Mouse (Mus musculus): Measurements from ENCODE around the gene Olfml3. TPM values are rescaled to one million over a fixed set of nuclear protein-coding genes. Genes with fewer than 3 reads are reported as not detected.

The Olfml3 gene
- polyA plus RNA-seq, 1 experiment from 2014 or later, result 5.6 TPM

GRCm38 (mm10) chr3:103716774-103717760 is 20.7 kb downstream of the Olfml3 start:
- ATAC-seq, result no peak
- no peaks in the 10 kb centered on the region for H3K27me3 ChIP-seq (replicated peaks; ENCODE audit: control insufficient read depth, insufficient read depth, low read length)
- no peaks in the 10 kb centered on the region for H3K36me3 ChIP-seq (ENCODE audit: control insufficient read depth, insufficient read depth, low read length)
- WGBS, result 57% methylated on average over 15 of the region's 15 CpGs
- no peak for DNase-seq (ENCODE audit: low spot score)
- H3K4me3 ChIP-seq (ENCODE audit: low read depth, low read length), result no peak overlapping the region
- no peak overlapping the region for H3K4me2 ChIP-seq (ENCODE audit: low read length)
- H3K9ac ChIP-seq (ENCODE audit: low read length), result no peak overlapping the region
- H3K4me1 ChIP-seq (ENCODE audit: control insufficient read depth, insufficient read depth, low read length), result peaks cover 3% of the 10 kb centered on the region; the same call in 1 of the 2 replicates
- H3K9me3 ChIP-seq (replicated peaks; ENCODE audit: control insufficient read depth, low read length), result no peaks in the 10 kb centered on the region
- H3K27ac ChIP-seq (ENCODE audit: low read depth, low read length), result no peak overlapping the region

DNA sequence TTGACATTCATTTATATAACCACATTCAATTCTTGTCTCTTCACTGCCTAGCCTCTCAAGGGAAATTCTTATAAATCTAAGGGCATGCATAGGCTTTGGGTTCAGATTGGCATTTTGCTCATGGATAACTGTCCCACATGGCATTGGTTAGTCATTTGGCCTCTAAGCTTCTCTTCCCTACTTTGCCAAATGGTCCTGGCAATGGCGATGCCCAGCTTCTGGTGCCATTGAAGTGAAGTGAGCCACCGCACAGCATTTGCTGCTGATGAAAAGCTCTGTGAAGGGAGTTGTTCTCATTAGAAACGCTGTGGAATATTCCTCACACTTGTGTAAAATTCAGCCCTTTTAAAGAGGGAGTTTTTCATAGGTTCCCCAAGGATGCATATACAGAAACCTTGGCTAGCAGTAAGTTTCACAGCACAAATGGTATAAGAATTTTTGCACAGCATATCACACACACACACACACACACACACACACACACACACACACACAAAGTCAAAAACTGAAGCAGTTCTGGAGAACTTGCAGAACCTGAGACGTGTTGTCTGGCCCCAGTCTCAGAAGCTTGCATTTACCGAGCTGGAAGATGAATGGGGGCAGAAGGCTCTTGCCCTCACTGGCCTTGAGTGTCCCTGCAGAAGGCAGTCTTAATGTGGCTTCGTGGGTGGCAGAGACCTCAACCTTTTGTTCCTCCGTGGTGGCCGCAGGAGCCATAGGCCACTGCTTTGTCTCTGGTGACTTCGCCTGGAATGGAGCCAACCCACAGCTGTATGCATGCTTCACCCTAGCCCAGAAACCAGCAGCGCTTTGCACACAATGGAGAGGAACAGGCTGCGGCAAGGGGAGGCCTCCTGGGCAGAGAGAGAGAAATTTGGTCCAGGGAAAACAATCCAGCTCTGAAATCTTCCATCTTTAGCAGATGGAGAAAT is 21.8 kb downstream of the Olfml3 start:
- Histone ChIP-seq H3K9me3 (replicated peaks; ENCODE audit: control insufficient read depth, low read length) (no peaks in the 10 kb centered on the region), H3K27me3 (replicated peaks; ENCODE audit: control insufficient read depth, insufficient read depth, low read length) (no peaks in the 10 kb centered on the region), H3K4me3 (ENCODE audit: low read depth, low read length) (no peak overlapping the region), H3K36me3 (ENCODE audit: control insufficient read depth, insufficient read depth, low read length) (no peaks in the 10 kb centered on the region), H3K4me2 (ENCODE audit: low read length) (no peak overlapping the region), H3K4me1 (ENCODE audit: control insufficient read depth, insufficient read depth, low read length) (peaks cover 3% of the 10 kb centered on the region; the same call in 1 of the 2 replicates), H3K27ac (ENCODE audit: low read depth, low read length) (no peak overlapping the region), H3K9ac (ENCODE audit: low read length) (no peak overlapping the region)
- DNase-seq (ENCODE audit: low spot score) (peak; percentile 54), ATAC-seq (no peak)
- 31% methylated on average over 11 of the region's 11 CpGs for WGBS

- no peak overlapping the region for H3K9ac ChIP-seq (ENCODE audit: low read length)
- DNase-seq (ENCODE audit: low spot score) (no peak), ATAC-seq (no peak)
- H3K27me3 ChIP-seq (replicated peaks; ENCODE audit: control insufficient read depth, insufficient read depth, low read length), result no peaks in the 10 kb centered on the region
- H3K9me3 ChIP-seq (replicated peaks; ENCODE audit: control insufficient read depth, low read length), result no peaks in the 10 kb centered on the region
- no peaks in the 10 kb centered on the region for H3K36me3 ChIP-seq (ENCODE audit: control insufficient read depth, insufficient read depth, low read length)
- peaks cover 3% of the 10 kb centered on the region; the same call in 1 of the 2 replicates for H3K4me1 ChIP-seq (ENCODE audit: control insufficient read depth, insufficient read depth, low read length)
- no peak overlapping the region for H3K4me2 ChIP-seq (ENCODE audit: low read length)
- 84% methylated on average over 8 of the region's 8 CpGs for WGBS
- no peak overlapping the region for H3K4me3 ChIP-seq (ENCODE audit: low read depth, low read length)
- no peak overlapping the region for H3K27ac ChIP-seq (ENCODE audit: low read depth, low read length)
Measured at GRCm38 (mm10) chr3:103714942-103715341, 22.9 kb downstream of the Olfml3 start.

DNA sequence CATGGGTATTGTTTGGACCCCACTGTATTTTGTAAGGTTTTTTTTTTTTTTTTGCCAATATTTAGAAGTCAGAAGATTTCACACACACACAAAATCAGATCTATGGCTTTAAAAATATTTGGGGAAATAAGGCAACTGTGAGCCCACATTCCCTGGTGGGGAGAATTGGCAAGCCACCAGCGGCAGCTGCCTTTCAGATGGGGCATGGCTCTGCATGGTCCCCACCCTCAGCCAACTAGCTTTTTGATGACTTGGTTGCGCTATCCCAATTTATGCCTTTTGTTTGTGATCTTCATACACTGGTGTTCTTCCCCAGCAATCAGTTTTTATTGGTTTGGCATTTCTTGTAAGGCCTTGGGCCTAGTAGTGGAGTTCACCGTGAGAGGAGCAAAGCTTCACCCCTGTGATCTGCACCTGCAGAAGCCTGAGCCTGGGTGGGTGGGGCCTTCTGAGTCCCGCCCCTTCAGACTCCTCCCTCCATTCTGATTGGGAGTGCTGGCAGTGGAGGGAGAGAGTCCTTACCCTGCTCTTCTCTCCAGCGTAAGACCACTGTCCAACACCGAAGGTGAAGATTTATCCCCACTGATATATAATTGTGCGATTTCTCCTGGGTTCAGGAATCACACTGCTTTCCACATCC is 23.4 kb downstream of the Olfml3 start:
- WGBS, result 75% methylated on average over 7 of the region's 7 CpGs
- H3K27me3 ChIP-seq (replicated peaks; ENCODE audit: control insufficient read depth, insufficient read depth, low read length), result no peaks in the 10 kb centered on the region
- peaks cover 3% of the 10 kb centered on the region; the same call in 1 of the 2 replicates for H3K4me1 ChIP-seq (ENCODE audit: control insufficient read depth, insufficient read depth, low read length)
- no peak overlapping the region for H3K4me2 ChIP-seq (ENCODE audit: low read length)
- H3K9me3 ChIP-seq (replicated peaks; ENCODE audit: control insufficient read depth, low read length), result no peaks in the 10 kb centered on the region
- no peaks in the 10 kb centered on the region for H3K36me3 ChIP-seq (ENCODE audit: control insufficient read depth, insufficient read depth, low read length)
- DNase-seq (ENCODE audit: low spot score), result no peak
- ATAC-seq, result no peak
- no peak overlapping the region for H3K4me3 ChIP-seq (ENCODE audit: low read depth, low read length)
- H3K27ac ChIP-seq (ENCODE audit: low read depth, low read length), result no peak overlapping the region
- H3K9ac ChIP-seq (ENCODE audit: low read length), result no peak overlapping the region

- H3K9ac ChIP-seq (ENCODE audit: low read length), result no peak overlapping the region
- H3K4me2 ChIP-seq (ENCODE audit: low read length), result no peak overlapping the region
- no peak overlapping the region for H3K4me3 ChIP-seq (ENCODE audit: low read depth, low read length)
- H3K9me3 ChIP-seq (replicated peaks; ENCODE audit: control insufficient read depth, low read length), result no peaks in the 10 kb centered on the region
- H3K36me3 ChIP-seq (ENCODE audit: control insufficient read depth, insufficient read depth, low read length), result no peaks in the 10 kb centered on the region
- ATAC-seq (no peak), DNase-seq (ENCODE audit: low spot score) (no peak)
- 91% methylated on average over 4 of the region's 4 CpGs for WGBS
- H3K27ac ChIP-seq (ENCODE audit: low read depth, low read length), result no peak overlapping the region
- H3K4me1 ChIP-seq (ENCODE audit: control insufficient read depth, insufficient read depth, low read length), result peaks cover 3% of the 10 kb centered on the region; the same call in 1 of the 2 replicates
- H3K27me3 ChIP-seq (replicated peaks; ENCODE audit: control insufficient read depth, insufficient read depth, low read length), result no peaks in the 10 kb centered on the region
Measured at GRCm38 (mm10) chr3:103712196-103712595, 25.6 kb downstream of the Olfml3 start.

GRCm38 (mm10) chr3:103709470-103710040 is 28.2 kb downstream of the Olfml3 start:
- WGBS, result 97% methylated on average over 5 of the region's 5 CpGs
- no peak overlapping the region for H3K9ac ChIP-seq (ENCODE audit: low read length)
- no peak overlapping the region for H3K4me2 ChIP-seq (ENCODE audit: low read length)
- H3K9me3 ChIP-seq (replicated peaks; ENCODE audit: control insufficient read depth, low read length), result no peaks in the 10 kb centered on the region
- H3K36me3 ChIP-seq (ENCODE audit: control insufficient read depth, insufficient read depth, low read length), result no peaks in the 10 kb centered on the region
- DNase-seq (ENCODE audit: low spot score) (no peak), ATAC-seq (no peak)
- no peaks in the 10 kb centered on the region for H3K27me3 ChIP-seq (replicated peaks; ENCODE audit: control insufficient read depth, insufficient read depth, low read length)
- no peaks in the 10 kb centered on the region for H3K4me1 ChIP-seq (ENCODE audit: control insufficient read depth, insufficient read depth, low read length)
- H3K27ac ChIP-seq (ENCODE audit: low read depth, low read length), result no peak overlapping the region
- no peak overlapping the region for H3K4me3 ChIP-seq (ENCODE audit: low read depth, low read length)

DNA sequence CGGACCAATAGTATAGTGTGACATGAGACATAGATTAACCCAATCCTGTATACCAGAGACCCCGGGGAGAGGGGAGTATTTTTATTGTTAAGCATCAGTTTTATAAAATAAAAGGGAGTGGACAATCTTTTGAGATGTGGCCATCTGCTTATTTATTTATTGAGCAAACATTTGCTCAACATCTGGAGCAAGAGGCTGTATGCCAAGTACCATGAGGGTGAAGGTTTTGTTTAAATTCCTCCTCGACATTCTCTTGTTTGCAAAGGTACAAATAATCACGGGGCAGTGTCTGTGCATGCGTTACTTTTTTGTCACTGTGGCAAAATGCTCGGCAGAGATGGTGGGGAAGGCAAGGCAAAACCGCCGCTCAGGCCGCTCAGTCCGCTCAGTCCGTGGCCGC is 32.4 kb downstream of the Olfml3 start:
- DNase-seq (ENCODE audit: low spot score), result no peak

DNA sequence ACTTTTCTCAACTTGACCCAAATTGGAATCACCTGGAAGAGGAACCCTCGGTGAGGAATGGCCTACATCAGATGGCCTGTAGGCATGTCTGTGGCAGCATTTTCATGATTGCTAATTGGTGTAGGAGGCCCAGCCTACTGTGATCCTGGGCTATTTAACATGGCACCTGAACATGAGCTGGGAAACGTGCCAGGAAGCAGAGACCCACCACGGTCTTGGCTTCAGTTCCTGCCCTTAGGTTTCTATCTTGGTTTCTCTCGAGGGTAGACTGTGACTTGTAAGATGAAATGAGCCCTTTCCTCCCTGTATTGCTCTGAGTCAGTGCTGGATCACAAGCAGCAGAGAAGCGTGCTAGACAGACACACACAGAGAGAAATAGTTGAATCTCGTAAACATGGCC is 33.1 kb downstream of the Olfml3 start:
- WGBS, result 60% methylated on average over 6 of the region's 6 CpGs
- no peak overlapping the region for H3K27ac ChIP-seq (ENCODE audit: low read depth, low read length)
- ATAC-seq (no peak), DNase-seq (ENCODE audit: low spot score) (no peak)
- H3K9me3 ChIP-seq (replicated peaks; ENCODE audit: control insufficient read depth, low read length), result no peaks in the 10 kb centered on the region
- H3K9ac ChIP-seq (ENCODE audit: low read length), result no peak overlapping the region
- no peaks in the 10 kb centered on the region for H3K4me1 ChIP-seq (ENCODE audit: control insufficient read depth, insufficient read depth, low read length)
- H3K27me3 ChIP-seq (replicated peaks; ENCODE audit: control insufficient read depth, insufficient read depth, low read length), result no peaks in the 10 kb centered on the region
- no peak overlapping the region for H3K4me2 ChIP-seq (ENCODE audit: low read length)
- no peak overlapping the region for H3K4me3 ChIP-seq (ENCODE audit: low read depth, low read length)
- H3K36me3 ChIP-seq (ENCODE audit: control insufficient read depth, insufficient read depth, low read length), result no peaks in the 10 kb centered on the region

More for the DNA sequence above, 32.4 kb downstream of the Olfml3 start:
- Histone ChIP-seq H3K36me3 (ENCODE audit: control insufficient read depth, insufficient read depth, low read length) (no peaks in the 10 kb centered on the region), H3K9ac (ENCODE audit: low read length) (no peak overlapping the region), H3K4me2 (ENCODE audit: low read length) (no peak overlapping the region), H3K27ac (ENCODE audit: low read depth, low read length) (no peak overlapping the region), H3K27me3 (replicated peaks; ENCODE audit: control insufficient read depth, insufficient read depth, low read length) (no peaks in the 10 kb centered on the region), H3K4me3 (ENCODE audit: low read depth, low read length) (no peak overlapping the region), H3K4me1 (ENCODE audit: control insufficient read depth, insufficient read depth, low read length) (no peaks in the 10 kb centered on the region), H3K9me3 (replicated peaks; ENCODE audit: control insufficient read depth, low read length) (no peaks in the 10 kb centered on the region)
- 91% methylated on average over 12 of the region's 12 CpGs for WGBS
- ATAC-seq, result no peak

Data from forebrain, embryonic 14.5 days (tissue).